ENCODE assay signal across 11 mouse cellular contexts in genomic region chr12:72694438-72694837, GRCm38 (mm10). TPM values are rescaled to one million over a fixed set of nuclear protein-coding genes. Genes with fewer than 3 reads are reported as not detected.
DNase-seq lines count a peak whose midpoint lies in the region; ATAC-seq and TF ChIP-seq lines count a peak whose summit lies in the region.
"Had no signal": no experiment of that assay in that cellular context is flagged by ENCODE, and none has a peak within 500 bp of the region (broad histone marks: within the 10 kb centered on the region; RNA-seq: fewer than 3 reads in every experiment).

No protein-coding gene starts in this region.

- H3K27ac ChIP-seq in kidney, embryonic 14.5 days (ENCODE audit: low read depth, low read length), result no peak overlapping the region
- H3K27ac ChIP-seq in CH12.LX (ENCODE audit: insufficient read depth, low read depth), result no peak overlapping the region
- H3K27ac ChIP-seq: neural tube, embryonic 12.5 days had no signal

- H3K9me3 ChIP-seq in kidney, embryonic 14.5 days (ENCODE audit: control insufficient read depth, low read length), result no peaks in the 10 kb centered on the region
- no peaks in the 10 kb centered on the region for H3K9me3 ChIP-seq in CH12.LX (replicated peaks; ENCODE audit: low read length)
- H3K9me3 ChIP-seq: neural tube, embryonic 12.5 days had no signal

- 61% methylated on average over 12 of the region's 12 CpGs for WGBS in kidney, embryonic 14.5 days

- no peak for TF ChIP-seq POLR2A in CH12.LX (IDR thresholded peaks at IDR 0.05; ENCODE audit: low read depth, low read length)

- H3K4me2 ChIP-seq in kidney, embryonic 14.5 days (replicated peaks; ENCODE audit: low read depth, low read length), result no peak overlapping the region
- H3K4me2 ChIP-seq in CH12.LX (ENCODE audit: insufficient read depth, low read depth, poor library complexity, severe bottlenecking), result peak overlapping the region; percentile 59
- H3K4me2 ChIP-seq: neural tube, embryonic 12.5 days had no signal

- no peak overlapping the region for H3K4me3 ChIP-seq in kidney, embryonic 14.5 days (ENCODE audit: low read length)
- no peak overlapping the region for H3K4me3 ChIP-seq in CH12.LX (replicated peaks in 1 of 3; ENCODE audit: low read depth in 2 of 3, low read length in 2 of 3, poor library complexity in 1 of 3)
- H3K4me3 ChIP-seq: neural tube, embryonic 12.5 days had no signal

- no peaks in the 10 kb centered on the region for H3K36me3 ChIP-seq in kidney, embryonic 14.5 days (ENCODE audit: control insufficient read depth, insufficient read depth, low read length)
- H3K36me3 ChIP-seq in CH12.LX (replicated peaks in 1 of 2; ENCODE audit: control insufficient read depth in 1 of 2, insufficient read depth in 1 of 2, low read length in 1 of 2), result no peaks in the 10 kb centered on the region
- H3K36me3 ChIP-seq: neural tube, embryonic 12.5 days had no signal

- H3K79me2 ChIP-seq in CH12.LX (replicated peaks; ENCODE audit: control insufficient read depth, extremely low read depth, insufficient read depth, poor library complexity, severe bottlenecking), result no peaks in the 10 kb centered on the region

- intact Hi-C loops in heart, postnatal 10 days (cut with DNase I), result loop anchor here (1.0 to 2.0 kb wide), 4 partner anchors 66 to 280 kb away; no protein-coding TSS in a partner anchor

- no peak for ATAC-seq in kidney, embryonic 14.5 days (ENCODE audit: low FRiP score, low TSS enrichment)

- no peak overlapping the region for H3K9ac ChIP-seq in kidney, embryonic 14.5 days (ENCODE audit: low read depth, low read length)
- no peak overlapping the region for H3K9ac ChIP-seq in CH12.LX (ENCODE audit: insufficient read depth, low read depth)
- H3K9ac ChIP-seq: neural tube, embryonic 12.5 days had no signal

- no peak for TF ChIP-seq CTCF in CH12.LX (conservative IDR thresholded peaks at IDR 0.05 in 1 of 2, IDR thresholded peaks at IDR 0.05 in 1 of 2; ENCODE audit: low read depth in 2 of 2, low read length in 2 of 2)

- TF ChIP-seq RAD21 in CH12.LX (IDR thresholded peaks at IDR 0.05; ENCODE audit: low read depth, low read length), result no peak

- peak; percentile 23 for DNase-seq in kidney, adult 11 months
- no peak for DNase-seq in CH12.LX (ENCODE audit: extremely low read depth)
- DNase-seq in adrenal gland, adult 8-10 months, result peak; percentile 9
- peak; percentile 60 to 61 for DNase-seq in heart, postnatal 10 days
- DNase-seq in frontal cortex, postnatal 36 days (ENCODE audit: low spot score in 2 of 2), result no peak
- no peak for DNase-seq in ovary, adult 18-20 months (ENCODE audit: low spot score)
- DNase-seq in thymus, postnatal 36 days, result no peak
- DNase-seq: layer of hippocampus, postnatal 36 days had no signal

- in situ Hi-C loops in CH12.LX (cut with MboI; ENCODE audit: low pct_ligation_motif_present, low pct_unique_long_range_greater_than_20kb, low sequenced_read_pairs), result loop anchor here (10.0 kb wide), 2 partner anchors 230 to 280 kb away; no protein-coding TSS in a partner anchor

- TF ChIP-seq EP300 in CH12.LX (IDR thresholded peaks at IDR 0.05; ENCODE audit: low read length), result no peak

- dilution Hi-C loops in CH12.LX (cut with MboI; ENCODE audit: extremely low pct_ligation_motif_present, extremely low pct_unique_long_range_greater_than_20kb, low sequenced_read_pairs), result no loop called here

- H3K27me3 ChIP-seq in kidney, embryonic 14.5 days (ENCODE audit: control insufficient read depth, insufficient read depth, low read length), result no peaks in the 10 kb centered on the region
- H3K27me3 ChIP-seq in CH12.LX (replicated peaks), result no peaks in the 10 kb centered on the region
- H3K27me3 ChIP-seq: neural tube, embryonic 12.5 days had no signal

- H3K4me1 ChIP-seq in kidney, embryonic 14.5 days (ENCODE audit: control insufficient read depth, insufficient read depth, low read length), result no peaks in the 10 kb centered on the region
- no peaks in the 10 kb centered on the region; a peak in 1 of 4 replicates for H3K4me1 ChIP-seq in CH12.LX (ENCODE audit: control insufficient read depth in 1 of 2, insufficient read depth in 2 of 2)
- H3K4me1 ChIP-seq: neural tube, embryonic 12.5 days had no signal

TF ChIP-seq in CH12.LX, 34 proteins besides CTCF, POLR2A, EP300 and RAD21:
- TF ChIP-seq MYC (IDR thresholded peaks at IDR 0.05; ENCODE audit: low read depth, low read length) (no peak), ZKSCAN1 (IDR thresholded peaks at IDR 0.05; ENCODE audit: borderline replicate concordance, low read depth, low read length) (no peak), UBTF (IDR thresholded peaks at IDR 0.05; ENCODE audit: low read depth, low read length) (no peak), USF1 (IDR thresholded peaks at IDR 0.05; ENCODE audit: low read depth, low read length) (no peak), HCFC1 (IDR thresholded peaks at IDR 0.05; ENCODE audit: low read depth, low read length) (no peak), BHLHE40 (IDR thresholded peaks at IDR 0.05; ENCODE audit: low read depth, low read length) (no peak), ZMIZ1 (IDR thresholded peaks at IDR 0.05; ENCODE audit: low read depth, low read length) (no peak), CHD1 (IDR thresholded peaks at IDR 0.05; ENCODE audit: low read depth, low read length) (no peak), MXI1 (IDR thresholded peaks at IDR 0.05; ENCODE audit: low read depth, low read length) (no peak), SIN3A (IDR thresholded peaks at IDR 0.05; ENCODE audit: low read length) (no peak), NRF1 (IDR thresholded peaks at IDR 0.05; ENCODE audit: low read depth, low read length) (no peak)

RNA-seq across cellular contexts. Expression of gene Dhrs7, which starts 29.7 kb away (rescaled TPM):
- 7.1 and 8.7 TPM in 2 replicates for polyA plus RNA-seq in kidney, embryonic 14.5 days (2014; fragmentation: Nextera tagmentation; extraction: Ambion mirVana)
- total RNA-seq in CH12.LX (2012; rRNA removed) (36.8 and 52.8 TPM in 2 replicates), CH12.LX (2014; rRNA removed) (36.5 and 37.2 TPM in 2 replicates)
- polyA plus RNA-seq in CH12.LX (2012; ENCODE audit: insufficient read length, low read depth), result 23.9 and 27.4 TPM in 2 replicates
- 100 to 1,000 TPM; 112 to 216 (median 160) TPM for total RNA-seq in adrenal gland, adult 8-10 months (2022)
- total RNA-seq in heart, postnatal 10 days (2021), result 100 to 1,000 TPM; 122 to 137 TPM

RNA-seq across cellular contexts. Expression of gene Gm4756, which starts 45.0 kb away (rescaled TPM):
- not detected in 2 replicates for polyA plus RNA-seq in kidney, embryonic 14.5 days (2014; fragmentation: Nextera tagmentation; extraction: Ambion mirVana)
- not detected in 2 replicates for total RNA-seq in CH12.LX (2012; rRNA removed)
- not detected in 2 replicates for total RNA-seq in CH12.LX (2014; rRNA removed)
- polyA plus RNA-seq in CH12.LX (2012; ENCODE audit: insufficient read length, low read depth), result not detected in 2 replicates
- total RNA-seq in adrenal gland, adult 8-10 months (2022), result not detected
- not detected for total RNA-seq in heart, postnatal 10 days (2021)
- total RNA-seq: common myeloid progenitor, adult 5-6 weeks; layer of hippocampus, postnatal 36 days had no signal
- polyA plus RNA-seq: neural tube, embryonic 12.5 days had no signal

Comparison
In these comparisons a context has a peak if more than half of its experiments do, and no peak if none do; other contexts are left out.
1. DNase-seq: peak in kidney, adult 11 months (single experiment), adrenal gland, adult 8-10 months (single experiment) and heart, postnatal 10 days (2 of 2); none in CH12.LX (single experiment), frontal cortex, postnatal 36 days (0 of 2), ovary, adult 18-20 months (single experiment) and thymus, postnatal 36 days (0 of 2).